Mouse (Mus musculus) kidney, embryonic 16.5 days (tissue): ENCODE measurements at regions not wholly inside any gene's neighbourhood (a gene's known extent, or its start where the extent isn't known, plus 50 kb on each side); places are given as distances from the start of the nearest gene placed in this dataset.

Source experiments
- ATAC-seq: fragments of 200-750 bp; cut with Nextera tagmentation; 2 replicates; pipeline ENCODE4 v1.8.0; 2017; ENCODE audit warnings: moderate TSS enrichment; ENCODE audit not compliant: low FRiP score, low TSS enrichment
- H3K27ac ChIP-seq: fragments of 300-500 bp; sonication (generic); 2 replicates; pipeline ENCODE4 v1.5.1; 2014; ENCODE audit warnings: low read length
- H3K27me3 ChIP-seq: fragments of 300-500 bp; sonication (generic); 2 replicates; pipeline ENCODE4 v1.6.1; 2014; ENCODE audit warnings: low read length, control low read depth, mixed read lengths; ENCODE audit not compliant: insufficient read depth
- H3K36me3 ChIP-seq: fragments of 300-500 bp; sonication (generic); 2 replicates; pipeline ENCODE4 v1.6.1; 2014; ENCODE audit warnings: low read length, control low read depth, mixed read lengths; ENCODE audit not compliant: insufficient read depth
- H3K4me1 ChIP-seq: fragments of 300-500 bp; sonication (generic); 2 replicates; pipeline ENCODE4 v1.6.1; 2014; ENCODE audit warnings: low read length, control low read depth, mixed read lengths; ENCODE audit not compliant: insufficient read depth
- H3K4me2 ChIP-seq: fragments of 300-500 bp; sonication (generic); replicated peaks from 2 replicates; pipeline ENCODE4 v1.6.1; 2014; ENCODE audit warnings: low read depth, low read length
- H3K4me3 ChIP-seq: fragments of 300-500 bp; sonication (generic); 2 replicates; pipeline ENCODE4 v1.5.1; 2014; ENCODE audit warnings: mild to moderate bottlenecking, low read length
- H3K9ac ChIP-seq: fragments of 300-500 bp; sonication (generic); replicated peaks from 2 replicates; pipeline ENCODE4 v1.6.1; 2014; ENCODE audit warnings: low read length
- H3K9me3 ChIP-seq: fragments of 300-500 bp; sonication (generic); 2 replicates; pipeline ENCODE4 v1.6.1; 2016; ENCODE audit warnings: low read length, control low read depth
- WGBS: fragments of 180-500 bp; shearing (Covaris S2); extraction: QIAGEN DNeasy Blood & Tissue Kit; methylation state at CpG from one replicate; pipeline ENCODE4 v1.1.7; 2014; 5-methylcytosine and 5-hydroxymethylcytosine counted together

DNA sequence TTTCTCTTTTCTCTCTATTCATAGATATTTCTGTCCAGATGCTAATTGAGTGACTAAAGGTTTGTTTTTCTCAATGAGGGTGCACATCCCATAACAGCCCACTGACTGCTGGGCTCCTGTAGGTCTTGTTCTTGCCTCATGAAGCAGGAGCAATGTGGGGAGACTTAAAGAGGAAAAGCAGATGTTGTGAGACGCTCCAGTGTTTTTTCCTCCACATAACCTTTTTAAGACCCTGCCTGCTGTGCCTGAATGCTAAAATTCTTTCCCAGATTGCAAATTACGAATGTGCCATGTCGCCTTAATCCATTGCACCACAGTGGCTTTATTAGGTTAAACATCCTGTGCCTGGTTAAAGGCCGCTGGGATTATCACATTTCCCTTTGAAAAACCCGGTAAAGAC lies 165.5 kb upstream of the Zfhx3 start:
- Histone ChIP-seq H3K4me1 (peaks cover 8% of the 10 kb centered on the region), H3K36me3 (no peaks in the 10 kb centered on the region), H3K27me3 (no peaks in the 10 kb centered on the region), H3K9me3 (no peaks in the 10 kb centered on the region), H3K9ac (no peak overlapping the region), H3K27ac (no peak overlapping the region), H3K4me3 (no peak overlapping the region), H3K4me2 (no peak overlapping the region)
- no peak for ATAC-seq
- WGBS: 14% methylated on average over 5 of the region's 5 CpGs

DNA sequence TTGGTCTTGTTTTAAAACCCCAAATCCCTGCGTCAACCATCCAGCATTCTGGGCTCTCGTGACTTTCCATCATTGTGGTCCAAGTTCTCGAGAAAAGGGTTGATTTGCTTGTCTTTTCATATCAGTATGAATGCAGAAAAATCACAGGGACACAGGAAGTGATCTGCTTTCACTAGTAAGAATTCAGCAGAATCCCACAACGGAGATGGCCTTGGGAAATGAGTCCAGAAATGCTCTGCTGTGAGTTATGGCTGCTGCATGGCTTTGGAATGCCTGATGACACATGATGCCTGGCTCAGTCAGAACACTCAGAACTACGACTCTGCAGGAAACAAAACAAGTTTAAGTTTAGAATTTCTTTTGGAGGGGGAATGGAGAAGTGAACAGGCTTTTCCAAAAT lies 156.7 kb upstream of the Zfhx3 start:
- H3K4me1 ChIP-seq: no peaks in the 10 kb centered on the region
- no peak overlapping the region for H3K9ac ChIP-seq
- H3K4me2 ChIP-seq: no peak overlapping the region
- no peaks in the 10 kb centered on the region for H3K9me3 ChIP-seq
- no peak for ATAC-seq
- no peaks in the 10 kb centered on the region for H3K36me3 ChIP-seq
- H3K27ac ChIP-seq: no peak overlapping the region
- H3K4me3 ChIP-seq: no peak overlapping the region
- 59% methylated on average over 5 of the region's 5 CpGs for WGBS
- no peaks in the 10 kb centered on the region for H3K27me3 ChIP-seq

DNA sequence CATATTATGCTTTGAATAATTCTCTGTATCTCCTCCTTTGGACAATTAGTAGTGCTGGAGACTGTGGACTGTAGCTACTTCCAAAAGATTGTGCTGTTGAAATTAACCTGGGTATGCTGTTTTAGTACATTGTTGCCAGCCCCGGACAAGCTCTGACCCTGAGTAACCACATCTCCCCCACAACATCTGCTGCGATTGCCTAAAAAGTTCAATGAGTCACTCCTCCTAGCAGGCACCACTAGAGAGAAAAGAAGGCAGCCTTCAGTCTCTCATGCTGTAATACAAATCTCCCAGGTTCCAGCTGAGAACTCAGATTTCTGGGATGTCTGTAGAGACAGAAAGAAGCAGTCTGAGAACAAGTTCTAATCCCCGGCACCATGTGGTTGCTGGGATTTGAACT lies 150.2 kb upstream of the Zfhx3 start:
- no peaks in the 10 kb centered on the region for H3K9me3 ChIP-seq
- ATAC-seq: no peak
- H3K27ac ChIP-seq: no peak overlapping the region
- H3K4me3 ChIP-seq: no peak overlapping the region
- H3K27me3 ChIP-seq: no peaks in the 10 kb centered on the region
- 55% methylated on average over 3 of the region's 3 CpGs for WGBS
- no peak overlapping the region for H3K4me2 ChIP-seq
- H3K9ac ChIP-seq: no peak overlapping the region
- no peaks in the 10 kb centered on the region for H3K36me3 ChIP-seq
- H3K4me1 ChIP-seq: no peaks in the 10 kb centered on the region

DNA sequence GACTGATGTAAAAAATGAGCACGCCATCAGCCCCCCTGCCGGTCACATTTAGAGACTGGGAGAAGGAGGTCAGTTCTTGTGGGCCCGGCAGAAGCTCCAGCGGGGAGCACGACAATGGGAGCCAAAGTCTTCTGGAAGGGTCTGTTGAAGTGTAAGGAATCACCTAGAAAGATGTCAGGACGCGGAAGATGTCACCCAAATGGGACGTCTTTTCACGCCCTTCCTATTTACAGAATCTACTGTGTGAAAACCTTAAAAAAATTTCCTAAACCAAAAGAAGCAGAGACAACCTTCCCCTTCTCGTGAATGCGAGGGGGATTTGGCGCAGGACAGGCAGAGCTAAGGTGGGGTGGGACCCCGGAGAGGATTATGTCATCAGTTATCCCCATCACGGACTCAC lies 127.5 kb upstream of the Zfhx3 start:
- H3K27ac ChIP-seq: no peak overlapping the region
- ATAC-seq: no peak
- H3K4me2 ChIP-seq: no peak overlapping the region
- no peaks in the 10 kb centered on the region for H3K9me3 ChIP-seq
- no peaks in the 10 kb centered on the region for H3K27me3 ChIP-seq
- 81% methylated on average over 14 of the region's 14 CpGs for WGBS
- H3K36me3 ChIP-seq: no peaks in the 10 kb centered on the region
- H3K4me3 ChIP-seq: no peak overlapping the region
- H3K9ac ChIP-seq: no peak overlapping the region
- peaks cover 4% of the 10 kb centered on the region; the same call in 1 of the 2 replicates for H3K4me1 ChIP-seq

DNA sequence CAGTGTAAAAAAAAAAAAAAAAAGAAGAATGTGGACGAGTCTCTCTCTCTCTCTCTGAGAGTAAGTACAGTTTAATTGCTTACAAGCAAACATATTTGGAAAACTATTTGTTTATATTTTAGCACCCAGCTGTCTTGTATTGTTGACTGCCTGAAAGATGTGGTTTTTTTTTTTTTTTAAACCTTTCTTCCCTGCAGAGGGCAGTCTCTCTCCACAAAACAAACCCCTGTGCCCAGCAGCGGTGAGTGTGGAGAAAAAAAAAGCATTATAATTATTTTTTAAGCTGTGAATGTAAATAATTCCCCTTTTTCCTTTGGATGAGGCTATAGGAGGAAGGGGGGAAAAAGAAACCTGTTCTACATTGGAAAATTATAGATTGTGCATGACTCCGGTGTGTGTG lies 126.7 kb upstream of the Zfhx3 start:
- Histone ChIP-seq H3K4me1 (peaks cover 11% of the 10 kb centered on the region), H3K4me2 (no peak overlapping the region), H3K27me3 (no peaks in the 10 kb centered on the region), H3K27ac (no peak overlapping the region), H3K36me3 (no peaks in the 10 kb centered on the region), H3K4me3 (no peak overlapping the region), H3K9me3 (no peaks in the 10 kb centered on the region), H3K9ac (no peak overlapping the region)
- WGBS: 31% methylated on average over 3 of the region's 3 CpGs
- no peak for ATAC-seq

DNA sequence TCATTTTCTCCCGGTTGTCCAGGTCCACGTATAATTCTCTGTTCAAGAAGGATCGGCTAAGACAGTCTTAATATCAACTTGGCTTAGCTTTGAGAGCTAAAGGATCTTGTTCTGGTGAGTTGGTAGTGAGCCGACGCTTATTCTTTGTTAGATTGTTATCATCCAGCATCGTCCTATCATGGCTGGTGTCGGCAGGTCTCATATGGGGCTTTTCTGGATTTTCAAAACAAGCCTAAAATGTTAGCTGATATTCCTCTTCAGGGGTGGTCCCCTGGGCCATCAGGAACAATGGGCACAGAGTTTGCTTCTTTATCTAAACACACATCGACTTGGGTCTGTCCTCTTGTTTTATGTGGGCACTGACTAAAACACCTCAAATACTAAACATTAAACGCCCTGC lies 124.6 kb upstream of the Zfhx3 start:
- no peak overlapping the region for H3K4me3 ChIP-seq
- no peak overlapping the region for H3K9ac ChIP-seq
- 74% methylated on average over 9 of the region's 9 CpGs for WGBS
- no peak for ATAC-seq
- no peak overlapping the region for H3K27ac ChIP-seq
- H3K27me3 ChIP-seq: no peaks in the 10 kb centered on the region
- H3K4me2 ChIP-seq: no peak overlapping the region
- H3K36me3 ChIP-seq: no peaks in the 10 kb centered on the region
- no peaks in the 10 kb centered on the region for H3K9me3 ChIP-seq
- H3K4me1 ChIP-seq: peaks cover 11% of the 10 kb centered on the region

DNA sequence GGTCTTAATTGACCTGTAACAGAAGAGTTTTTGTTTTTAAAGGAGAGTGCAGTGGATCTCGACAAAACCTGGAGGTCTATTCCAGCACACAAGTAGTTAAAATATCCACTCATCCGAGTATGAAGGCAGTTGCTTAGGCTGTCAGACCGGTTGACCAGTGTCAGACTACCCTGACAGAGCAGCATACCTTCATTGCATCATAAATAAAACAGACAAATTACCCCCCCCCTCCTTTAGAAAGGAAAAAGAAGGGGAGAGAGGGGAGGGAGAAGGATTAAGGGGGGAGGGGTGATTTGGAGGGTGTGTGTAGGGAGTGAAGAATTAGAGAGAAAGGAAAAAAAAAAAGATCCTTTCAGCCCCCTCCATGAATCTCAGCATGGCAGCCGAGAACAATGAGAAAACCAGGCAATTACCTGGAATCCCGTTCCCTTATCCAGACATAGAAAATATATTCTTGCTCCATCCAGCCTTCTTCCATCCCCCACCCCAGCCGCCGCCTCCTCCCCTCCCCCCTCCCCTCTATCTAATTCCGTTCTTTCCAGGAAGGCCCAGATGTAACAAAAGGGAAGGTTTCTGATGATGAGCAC lies 122.2 kb upstream of the Zfhx3 start:
- Histone ChIP-seq H3K4me2 (peak overlapping the region; percentile 36; the same call in 1 of the 2 replicates), H3K9ac (no peak overlapping the region), H3K27me3 (no peaks in the 10 kb centered on the region), H3K36me3 (no peaks in the 10 kb centered on the region), H3K4me3 (no peak overlapping the region), H3K9me3 (no peaks in the 10 kb centered on the region), H3K4me1 (peaks cover 19% of the 10 kb centered on the region), H3K27ac (no peak overlapping the region)
- no peak for ATAC-seq
- WGBS: 4% methylated on average over 8 of the region's 8 CpGs

DNA sequence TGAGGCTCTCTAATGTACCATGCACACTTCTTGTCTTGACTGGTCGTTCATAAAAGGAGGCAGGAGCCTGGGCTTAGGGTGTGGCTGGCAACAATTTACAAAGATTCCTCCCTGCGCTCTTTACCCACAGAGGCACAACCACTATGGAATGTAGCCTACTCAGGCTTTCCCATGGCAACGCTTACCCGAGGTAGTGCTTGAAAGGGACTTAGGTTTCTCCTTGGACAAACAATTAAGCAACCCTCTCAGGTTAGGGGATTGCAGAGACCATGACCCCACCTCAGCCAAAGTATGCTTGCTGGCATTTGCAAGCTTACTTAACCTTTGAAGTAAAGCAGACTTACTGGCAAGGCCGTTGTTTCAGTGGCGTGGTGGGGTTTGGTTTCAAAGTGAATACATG lies 120.9 kb upstream of the Zfhx3 start:
- ATAC-seq: peak; percentile 27; the same call in 1 of the 2 replicates
- no peaks in the 10 kb centered on the region for H3K27me3 ChIP-seq
- no peak overlapping the region for H3K4me3 ChIP-seq
- no peak overlapping the region for H3K27ac ChIP-seq
- WGBS: 29% methylated on average over 6 of the region's 6 CpGs
- H3K36me3 ChIP-seq: no peaks in the 10 kb centered on the region
- H3K4me1 ChIP-seq: peaks cover 19% of the 10 kb centered on the region
- no peaks in the 10 kb centered on the region for H3K9me3 ChIP-seq
- no peak overlapping the region for H3K9ac ChIP-seq
- no peak overlapping the region for H3K4me2 ChIP-seq

DNA sequence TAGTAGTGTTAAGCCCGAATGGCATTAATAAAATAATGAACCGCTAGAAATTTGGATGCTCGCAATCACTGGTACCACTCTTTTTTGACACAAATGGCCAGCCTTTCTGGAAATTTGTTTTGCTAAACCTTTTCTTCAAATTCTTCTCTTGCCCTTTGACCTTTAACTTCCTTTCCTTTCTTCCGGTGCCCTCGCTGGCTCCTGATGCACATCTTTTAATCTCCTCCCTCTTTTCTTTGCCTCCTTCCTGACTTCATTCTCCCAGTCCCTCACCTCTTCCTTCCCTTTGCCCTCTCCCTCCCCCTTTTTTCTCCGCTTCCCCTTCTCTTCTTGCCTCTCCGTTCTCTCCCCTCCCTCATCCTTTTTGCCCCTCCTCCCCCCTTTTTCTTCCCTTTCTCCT lies 118.3 kb upstream of the Zfhx3 start:
- Histone ChIP-seq H3K4me3 (peak overlapping the region; percentile 27; the same call in 1 of the 2 replicates), H3K36me3 (no peaks in the 10 kb centered on the region), H3K4me2 (peak overlapping the region; percentile 44), H3K9me3 (no peaks in the 10 kb centered on the region), H3K27ac (no peak overlapping the region), H3K27me3 (no peaks in the 10 kb centered on the region), H3K4me1 (peaks cover 21% of the 10 kb centered on the region), H3K9ac (no peak overlapping the region)
- no peak for ATAC-seq
- WGBS: 26% methylated on average over 7 of the region's 7 CpGs

DNA sequence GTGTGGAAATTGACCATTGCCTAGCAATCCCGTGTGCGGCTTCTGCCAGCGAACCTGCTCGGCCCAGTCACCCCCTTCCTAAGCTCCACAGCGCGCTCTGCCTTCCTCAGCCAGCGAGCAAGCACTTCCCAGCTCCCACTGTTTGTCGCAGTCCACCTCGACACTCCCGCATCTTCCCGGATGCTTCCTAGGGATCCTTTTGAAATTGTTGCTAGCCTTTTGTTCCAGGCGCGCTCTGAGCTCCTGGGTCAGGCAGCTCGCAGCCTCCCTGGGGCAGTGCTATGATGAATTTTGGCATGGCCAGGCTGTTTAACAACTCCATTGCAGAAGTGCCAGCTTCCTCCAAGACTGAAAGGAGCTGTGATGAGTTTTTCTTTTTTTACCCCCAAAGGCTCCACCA lies 117.8 kb upstream of the Zfhx3 start:
- WGBS: 3% methylated on average over 14 of the region's 14 CpGs
- no peaks in the 10 kb centered on the region for H3K36me3 ChIP-seq
- ATAC-seq: 0 out of 2 replicates have a peak, but pooled peaks have one; percentile 65
- H3K4me1 ChIP-seq: peaks cover 21% of the 10 kb centered on the region
- H3K4me2 ChIP-seq: peak overlapping the region; percentile 44
- H3K27ac ChIP-seq: no peak overlapping the region
- H3K9ac ChIP-seq: 0 out of 2 replicates have a peak overlapping the region, but pooled peaks have one; percentile 48
- H3K27me3 ChIP-seq: no peaks in the 10 kb centered on the region
- no peaks in the 10 kb centered on the region for H3K9me3 ChIP-seq
- H3K4me3 ChIP-seq: peak overlapping the region; percentile 27
